Mouse (Mus musculus) lung, postnatal 0 days (tissue): ENCODE results near the gene Slc35f6.

Source experiments
- CTCF ChIP-seq: IDR thresholded peaks from 2 replicates; pipeline ENCODE4 v1.5.1; 2016; ENCODE audit warnings: antibody characterized with exemption, mild to moderate bottlenecking
- EP300 ChIP-seq: IDR thresholded peaks from 2 replicates; pipeline ENCODE4 v1.6.1; 2016; ENCODE audit warnings: antibody characterized with exemption, mild to moderate bottlenecking, control low read depth

- TF ChIP-seq CTCF (no peak), EP300 (no peak)
These were observed 54.1 kb downstream of the Slc35f6 start for GRCm38 (mm10) chr5:30701866-30702265.
